Comparison of ENCODE assay signal across 1 mouse cellular context in the genomic region with DNA sequence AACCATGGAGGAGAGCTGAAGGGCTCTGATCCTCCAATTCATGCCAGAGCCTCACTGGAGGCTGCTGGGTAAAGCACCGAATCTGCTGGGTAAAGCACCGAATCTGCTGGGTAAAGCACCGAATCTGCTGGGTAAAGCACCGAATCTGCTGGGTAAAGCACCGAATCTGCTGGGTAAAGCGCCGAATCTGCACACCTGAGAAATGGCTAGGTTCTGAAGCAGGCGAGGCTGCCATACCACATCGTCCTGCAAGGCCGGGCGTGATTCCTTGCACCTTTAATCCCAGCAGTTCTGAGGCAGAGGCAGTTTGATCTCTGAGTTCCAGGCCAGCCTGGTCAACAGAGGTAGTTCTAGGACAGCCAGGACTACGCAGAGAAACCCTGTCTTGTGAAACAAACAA.
TF ChIP-seq lines count a peak whose summit lies in the region.

No protein-coding gene starts in this region.

TF ChIP-seq in CH12.LX, 34 proteins besides CTCF, POLR2A, EP300 and RAD21 (continued from another document):
- peak; percentile 36; the same call in 1 of the 2 replicates for TF ChIP-seq RCOR1 (conservative IDR thresholded peaks at IDR 0.05; ENCODE audit: low read depth, low read length)
- TF ChIP-seq UBTF (IDR thresholded peaks at IDR 0.05; ENCODE audit: low read depth, low read length): peak; percentile 76; the same call in 1 of the 2 replicates
- TF ChIP-seq BHLHE40 (IDR thresholded peaks at IDR 0.05; ENCODE audit: low read depth, low read length): peak; percentile 73
- no peak; the same call in none of the 2 replicates for TF ChIP-seq CHD2 (IDR thresholded peaks at IDR 0.05; ENCODE audit: low read length)
- TF ChIP-seq NRF1 (IDR thresholded peaks at IDR 0.05; ENCODE audit: low read depth, low read length): no peak
- TF ChIP-seq MAFK (IDR thresholded peaks at IDR 0.05; ENCODE audit: insufficient replicate concordance, low read length): 0 out of 2 replicates have a peak, but pooled peaks have one; percentile 17
- no peak for TF ChIP-seq MYC (IDR thresholded peaks at IDR 0.05; ENCODE audit: low read depth, low read length)
- TF ChIP-seq USF2 (conservative IDR thresholded peaks at IDR 0.05; ENCODE audit: low read depth, low read length): no peak
- TF ChIP-seq TBP (conservative IDR thresholded peaks at IDR 0.05; ENCODE audit: low read depth, low read length): peak; percentile 39; the same call in 1 of the 2 replicates
TF ChIP-seq in CH12.LX: peak in this region for 19.
